Mouse (Mus musculus): Measurements from ENCODE around the gene Zfp607b. TPM values are rescaled to one million over a fixed set of nuclear protein-coding genes. Genes with fewer than 3 reads are reported as not detected.

Zfp607b gene
- 9.3 and 9.9 TPM in 2 replicates for polyA plus RNA-seq (2016; fragmentation: Nextera tagmentation; extraction: Ambion mirVana)

GRCm38 (mm10) chr7:27688815-27689612, at the start of gene Zfp607b:
Zfp607b (plus strand) TSS chr7:27689340.
- Histone ChIP-seq H3K9me3 (no peaks in the 10 kb centered on the region), H3K27ac (replicated peaks) (peak within 1 kb of the TSS; percentile 75), H3K4me3 (peak within 1 kb of the TSS; percentile 50), H3K27me3 (no peaks in the 10 kb centered on the region), H3K9ac (replicated peaks) (peak within 1 kb of the TSS; percentile 69), H3K4me1 (peaks cover 15% of the 10 kb centered on the region), H3K4me2 (replicated peaks) (peak within 1 kb of the TSS; percentile 73), H3K36me3 (0 out of 2 replicates have a peak, but pooled peaks cover 3% of the 10 kb centered on the region)
- ATAC-seq (ENCODE audit: low FRiP score, low read depth), result peak; percentile 98
- WGBS, result under 1% methylated on average over 19 of the region's 19 CpGs

- Histone ChIP-seq H3K4me2 (replicated peaks) (no peak overlapping the region), H3K4me1 (no peaks in the 10 kb centered on the region), H3K36me3 (peaks cover 5% of the 10 kb centered on the region; the same call in 1 of the 2 replicates), H3K9me3 (no peaks in the 10 kb centered on the region), H3K27me3 (no peaks in the 10 kb centered on the region), H3K4me3 (no peak overlapping the region), H3K9ac (replicated peaks) (no peak overlapping the region), H3K27ac (replicated peaks) (no peak overlapping the region)
- WGBS, result 76% methylated on average over 1 of the region's 1 CpGs
- no peak for ATAC-seq (ENCODE audit: low FRiP score, low read depth)
These were observed 44.7 kb upstream of the Zfp607b start for GRCm38 (mm10) chr7:27644471-27644870.

- Histone ChIP-seq H3K4me2 (replicated peaks) (no peak overlapping the region), H3K27ac (replicated peaks) (no peak overlapping the region), H3K27me3 (no peaks in the 10 kb centered on the region), H3K4me3 (no peak overlapping the region), H3K9ac (replicated peaks) (no peak overlapping the region), H3K36me3 (no peaks in the 10 kb centered on the region), H3K9me3 (no peaks in the 10 kb centered on the region), H3K4me1 (no peaks in the 10 kb centered on the region)
- 83% methylated on average over 7 of the region's 7 CpGs for WGBS
- ATAC-seq (ENCODE audit: low FRiP score, low read depth), result no peak
These were observed 42.6 kb upstream of the Zfp607b start for GRCm38 (mm10) chr7:27646516-27646915.

GRCm38 (mm10) chr7:27647281-27648002, 41.7 kb upstream of the Zfp607b start:
- Histone ChIP-seq H3K9me3 (no peaks in the 10 kb centered on the region), H3K9ac (replicated peaks) (no peak overlapping the region), H3K36me3 (no peaks in the 10 kb centered on the region), H3K4me3 (no peak overlapping the region), H3K27ac (replicated peaks) (no peak overlapping the region), H3K4me2 (replicated peaks) (no peak overlapping the region), H3K27me3 (peaks cover 4% of the 10 kb centered on the region), H3K4me1 (no peaks in the 10 kb centered on the region)
- no peak for ATAC-seq (ENCODE audit: low FRiP score, low read depth)
- WGBS, result 85% methylated on average over 6 of the region's 6 CpGs

- peaks cover 25% of the 10 kb centered on the region for H3K27me3 ChIP-seq
- no peak overlapping the region for H3K4me3 ChIP-seq
- 92% methylated on average over 11 of the region's 11 CpGs for WGBS
- no peaks in the 10 kb centered on the region for H3K9me3 ChIP-seq
- H3K36me3 ChIP-seq, result no peaks in the 10 kb centered on the region
- no peak overlapping the region for H3K4me2 ChIP-seq (replicated peaks)
- no peak for ATAC-seq (ENCODE audit: low FRiP score, low read depth)
- no peaks in the 10 kb centered on the region; the same call in 1 of the 2 replicates for H3K4me1 ChIP-seq
- no peak overlapping the region for H3K27ac ChIP-seq (replicated peaks)
- no peak overlapping the region for H3K9ac ChIP-seq (replicated peaks)
These were observed 39.4 kb upstream of the Zfp607b start for GRCm38 (mm10) chr7:27649723-27650122.

GRCm38 (mm10) chr7:27650949-27651348, 38.2 kb upstream of the Zfp607b start:
- no peak for ATAC-seq (ENCODE audit: low FRiP score, low read depth)
- Histone ChIP-seq H3K4me3 (no peak overlapping the region), H3K27ac (replicated peaks) (no peak overlapping the region), H3K4me2 (replicated peaks) (peak overlapping the region; percentile 10; the same call in 1 of the 2 replicates), H3K9ac (replicated peaks) (no peak overlapping the region), H3K36me3 (peaks cover 2% of the 10 kb centered on the region; the same call in 1 of the 2 replicates), H3K4me1 (peaks cover 5% of the 10 kb centered on the region; the same call in 1 of the 2 replicates), H3K9me3 (no peaks in the 10 kb centered on the region), H3K27me3 (peaks cover 37% of the 10 kb centered on the region)
- 8% methylated on average over 10 of the region's 10 CpGs for WGBS

- ATAC-seq (ENCODE audit: low FRiP score, low read depth), result peak; percentile 88
- 1% methylated on average over 54 of the region's 62 CpGs for WGBS
- peak within 1 kb of the TSS; percentile 73 for H3K9ac ChIP-seq (replicated peaks)
- H3K4me1 ChIP-seq, result peaks cover 8% of the 10 kb centered on the region; the same call in 1 of the 2 replicates
- peak within 1 kb of the TSS; percentile 64 for H3K4me3 ChIP-seq
- peaks cover 58% of the 10 kb centered on the region for H3K27me3 ChIP-seq
- peaks cover 31% of the 10 kb centered on the region for H3K36me3 ChIP-seq
- no peaks in the 10 kb centered on the region for H3K9me3 ChIP-seq
- H3K27ac ChIP-seq (replicated peaks), result peak within 1 kb of the TSS; percentile 86
- H3K4me2 ChIP-seq (replicated peaks), result peak within 1 kb of the TSS; percentile 85
These were observed 35.3 kb upstream of the Zfp607b start, which contains the start of gene Ttc9b for GRCm38 (mm10) chr7:27653681-27654437. Ttc9b (plus strand) TSS chr7:27653915.

- H3K27me3 ChIP-seq, result peaks cover 65% of the 10 kb centered on the region
- peaks cover 36% of the 10 kb centered on the region for H3K36me3 ChIP-seq
- H3K4me1 ChIP-seq, result peaks cover 8% of the 10 kb centered on the region; the same call in 1 of the 2 replicates
- H3K27ac ChIP-seq (replicated peaks), result no peak overlapping the region
- peak overlapping the region; percentile 85 for H3K4me2 ChIP-seq (replicated peaks)
- WGBS, result 66% methylated on average over 20 of the region's 20 CpGs
- H3K4me3 ChIP-seq, result peak overlapping the region; percentile 64
- no peaks in the 10 kb centered on the region for H3K9me3 ChIP-seq
- ATAC-seq (ENCODE audit: low FRiP score, low read depth), result no peak
- peak overlapping the region; percentile 73; the same call in 1 of the 2 replicates for H3K9ac ChIP-seq (replicated peaks)
These were observed 34.4 kb upstream of the Zfp607b start for GRCm38 (mm10) chr7:27654607-27655276.

GRCm38 (mm10) chr7:27655545-27655944, 33.6 kb upstream of the Zfp607b start:
- no peak for ATAC-seq (ENCODE audit: low FRiP score, low read depth)
- H3K36me3 ChIP-seq, result peaks cover 43% of the 10 kb centered on the region
- H3K4me3 ChIP-seq, result no peak overlapping the region
- H3K4me1 ChIP-seq, result peaks cover 8% of the 10 kb centered on the region; the same call in 1 of the 2 replicates
- H3K4me2 ChIP-seq (replicated peaks), result no peak overlapping the region
- 77% methylated on average over 11 of the region's 11 CpGs for WGBS
- peaks cover 65% of the 10 kb centered on the region for H3K27me3 ChIP-seq
- no peak overlapping the region for H3K27ac ChIP-seq (replicated peaks)
- H3K9me3 ChIP-seq, result no peaks in the 10 kb centered on the region
- H3K9ac ChIP-seq (replicated peaks), result no peak overlapping the region

GRCm38 (mm10) chr7:27656600-27656999, 32.5 kb upstream of the Zfp607b start:
- Histone ChIP-seq H3K4me3 (no peak overlapping the region), H3K36me3 (peaks cover 53% of the 10 kb centered on the region), H3K9ac (replicated peaks) (no peak overlapping the region), H3K27ac (replicated peaks) (no peak overlapping the region), H3K9me3 (no peaks in the 10 kb centered on the region), H3K27me3 (peaks cover 65% of the 10 kb centered on the region), H3K4me1 (peaks cover 8% of the 10 kb centered on the region; the same call in 1 of the 2 replicates), H3K4me2 (replicated peaks) (no peak overlapping the region)
- WGBS, result 90% methylated on average over 16 of the region's 16 CpGs
- no peak for ATAC-seq (ENCODE audit: low FRiP score, low read depth)

- peaks cover 8% of the 10 kb centered on the region; the same call in 1 of the 2 replicates for H3K4me1 ChIP-seq
- no peak overlapping the region for H3K9ac ChIP-seq (replicated peaks)
- no peaks in the 10 kb centered on the region for H3K9me3 ChIP-seq
- ATAC-seq (ENCODE audit: low FRiP score, low read depth), result no peak
- no peak overlapping the region for H3K4me3 ChIP-seq
- no peak overlapping the region for H3K4me2 ChIP-seq (replicated peaks)
- H3K27ac ChIP-seq (replicated peaks), result no peak overlapping the region
- peaks cover 56% of the 10 kb centered on the region for H3K27me3 ChIP-seq
- WGBS, result 34% methylated on average over 43 of the region's 53 CpGs
- H3K36me3 ChIP-seq, result peaks cover 57% of the 10 kb centered on the region
These were observed 31.2 kb upstream of the Zfp607b start for GRCm38 (mm10) chr7:27657824-27658395.
